Mouse (Mus musculus): Measurements from ENCODE around the gene Ascl2.

GRCm38 (mm10) chr7:143006756-143007598 is 37.9 kb upstream of the Ascl2 start:
- TF ChIP-seq CTCF (IDR thresholded peaks at IDR 0.05; ENCODE audit: borderline replicate concordance, insufficient read depth, low read depth, low read length) (no peak), POLR2A (IDR thresholded peaks at IDR 0.05; ENCODE audit: borderline replicate concordance, insufficient read depth, low read length) (no peak)
